Mouse (Mus musculus) MEL (cell line): ENCODE data around the gene Syt16.

Experiments
- CTCF ChIP-seq, 3 experiments: IDR thresholded peaks in 2 of 3; conservative IDR thresholded peaks in 1 of 3; 2 replicates each; pipeline ENCODE4 v1.5.1; 2011 to 2012; ENCODE audit warnings: low read length in 3 of 3, low read depth in 2 of 3, mild to moderate bottlenecking in 2 of 3, improper control_type of control experiment in 1 of 3, inconsistent platforms in 1 of 3, mixed read lengths in 1 of 3, moderate library complexity in 1 of 3; ENCODE audit not compliant: control insufficient read depth in 1 of 3, insufficient read depth in 1 of 3, poor library complexity in 1 of 3, severe bottlenecking in 1 of 3
- E2F4 ChIP-seq: IDR thresholded peaks from 2 replicates; pipeline ENCODE4 v1.6.1; 2011; ENCODE audit warnings: low read depth, low read length, improper control_type of control experiment, borderline replicate concordance
- EP300 ChIP-seq, 2 experiments: IDR thresholded peaks; 2 replicates each; pipeline ENCODE4 v1.6.1; 2011; ENCODE audit warnings: improper control_type of control experiment in 2 of 2, low read length in 2 of 2, low read depth in 1 of 2, mild to moderate bottlenecking in 1 of 2
- HCFC1 ChIP-seq: IDR thresholded peaks from 2 replicates; pipeline ENCODE4 v1.6.1; 2012; ENCODE audit warnings: low read depth, mild to moderate bottlenecking, inconsistent platforms, low read length, improper control_type of control experiment, moderate library complexity
- MAX ChIP-seq: IDR thresholded peaks from 2 replicates; pipeline ENCODE4 v1.6.1; 2011; ENCODE audit warnings: low read length, improper control_type of control experiment
- MYC ChIP-seq: IDR thresholded peaks from 2 replicates; pipeline ENCODE4 v1.6.1; 2011; ENCODE audit warnings: low read depth, mild to moderate bottlenecking, low read length, improper control_type of control experiment, moderate library complexity
- NELFE ChIP-seq: IDR thresholded peaks from 2 replicates; pipeline ENCODE4 v1.6.1; 2011; ENCODE audit warnings: low read depth, low read length, improper control_type of control experiment
- NRF1 ChIP-seq: IDR thresholded peaks from 2 replicates; pipeline ENCODE4 v1.6.1; 2014; ENCODE audit warnings: low read depth, mild to moderate bottlenecking, inconsistent platforms, low read length, improper control_type of control experiment, moderate library complexity; ENCODE audit not compliant: poor library complexity, insufficient read depth, severe bottlenecking
- POLR2A ChIP-seq, 2 experiments: IDR thresholded peaks; 2 replicates each; pipeline ENCODE4 v1.6.1; 2011 to 2012; ENCODE audit warnings: low read length in 2 of 2, mild to moderate bottlenecking in 2 of 2, control low read depth in 1 of 2, improper control_type of control experiment in 1 of 2, low read depth in 1 of 2, moderate library complexity in 1 of 2; ENCODE audit not compliant: control insufficient read depth in 1 of 2, insufficient read depth in 1 of 2, poor library complexity in 1 of 2
- TBP ChIP-seq: IDR thresholded peaks from 2 replicates; pipeline ENCODE4 v1.8.0; 2011; ENCODE audit warnings: low read depth, low read length, improper control_type of control experiment
- USF1 ChIP-seq: IDR thresholded peaks from 2 replicates; pipeline ENCODE4 v1.6.1; 2014; ENCODE audit warnings: low read depth, mild to moderate bottlenecking, inconsistent platforms, low read length, improper control_type of control experiment, moderate library complexity
- ZKSCAN1 ChIP-seq: IDR thresholded peaks from 2 replicates; pipeline ENCODE4 v1.6.1; 2012; ENCODE audit warnings: low read depth, mild to moderate bottlenecking, inconsistent platforms, low read length, improper control_type of control experiment, moderate library complexity

- TF ChIP-seq MAX, result no peak
- TF ChIP-seq E2F4, result no peak
- no peak for TF ChIP-seq CTCF (IDR thresholded peaks at IDR 0.05 in 2 of 3, conservative IDR thresholded peaks at IDR 0.05 in 1 of 3; ENCODE audit: control insufficient read depth in 1 of 3, insufficient read depth in 1 of 3, low read depth in 2 of 3, low read length in 3 of 3, poor library complexity in 1 of 3, severe bottlenecking in 1 of 3)
- no peak for TF ChIP-seq HCFC1
- no peak for TF ChIP-seq POLR2A (IDR thresholded peaks at IDR 0.05; ENCODE audit: control insufficient read depth in 1 of 2, insufficient read depth in 1 of 2, low read depth in 1 of 2, low read length in 2 of 2, poor library complexity in 1 of 2)
- TF ChIP-seq MYC, result no peak
- TF ChIP-seq TBP, result no peak
- TF ChIP-seq ZKSCAN1, result no peak
- no peak for TF ChIP-seq EP300 (IDR thresholded peaks at IDR 0.05; ENCODE audit: low read depth in 1 of 2, low read length in 2 of 2)
- TF ChIP-seq USF1, result no peak
- no peak for TF ChIP-seq NELFE
- no peak for TF ChIP-seq NRF1
Measured at GRCm38 (mm10) chr12:74024912-74025311, 27.5 kb downstream of the Syt16 start.
